Mouse (Mus musculus) hindbrain, embryonic 13.5 days (tissue): ENCODE measurements at regions not wholly inside any gene's neighbourhood (a gene's known extent, or its start where the extent isn't known, plus 50 kb on each side); places are given as distances from the start of the nearest gene placed in this dataset.

Source experiments
- ATAC-seq: fragments of 200-750 bp; cut with Nextera tagmentation; 2 replicates; pipeline ENCODE4 v1.8.0; 2017; ENCODE audit warnings: moderate TSS enrichment; ENCODE audit not compliant: low FRiP score
- H3K27ac ChIP-seq: fragments of 300-500 bp; sonication (generic); 2 replicates; pipeline ENCODE4 v1.5.1; 2015; ENCODE audit warnings: inconsistent platforms, mild to moderate bottlenecking, moderate library complexity
- H3K27me3 ChIP-seq: fragments of 300-500 bp; sonication (generic); 2 replicates; pipeline ENCODE4 v1.6.1; 2015; ENCODE audit warnings: mild to moderate bottlenecking, inconsistent platforms
- H3K36me3 ChIP-seq: fragments of 300-500 bp; sonication (generic); 2 replicates; pipeline ENCODE4 v1.6.1; 2015; ENCODE audit warnings: mild to moderate bottlenecking, inconsistent platforms
- H3K4me1 ChIP-seq: fragments of 300-500 bp; sonication (generic); replicated peaks from 2 replicates; pipeline ENCODE4 v1.6.1; 2015; ENCODE audit warnings: inconsistent platforms
- H3K4me2 ChIP-seq: fragments of 300-500 bp; sonication (generic); 2 replicates; pipeline ENCODE4 v1.6.1; 2015; ENCODE audit warnings: inconsistent platforms, mild to moderate bottlenecking, moderate library complexity
- H3K4me3 ChIP-seq: fragments of 300-500 bp; sonication (generic); 2 replicates; pipeline ENCODE4 v1.5.1; 2015; ENCODE audit warnings: mild to moderate bottlenecking, inconsistent platforms
- H3K9ac ChIP-seq: fragments of 300-500 bp; sonication (generic); 2 replicates; pipeline ENCODE4 v1.6.1; 2015; ENCODE audit warnings: mild to moderate bottlenecking, inconsistent platforms
- H3K9me3 ChIP-seq: fragments of 300-500 bp; sonication (generic); 2 replicates; pipeline ENCODE4 v1.6.1; 2016; ENCODE audit warnings: inconsistent platforms
- WGBS: fragments of 180-500 bp; shearing (Covaris S2); methylation state at CpG from one replicate; pipeline ENCODE4 v1.1.7; 2015; 5-methylcytosine and 5-hydroxymethylcytosine counted together

GRCm38 (mm10) chr2:17880800-17881717 is 115.7 kb downstream of the H2al2a start:
- Histone ChIP-seq H3K9ac (no peak overlapping the region), H3K4me3 (no peak overlapping the region), H3K4me2 (no peak overlapping the region), H3K27ac (peak overlapping the region; percentile 50), H3K4me1 (peaks cover 8% of the 10 kb centered on the region), H3K27me3 (no peaks in the 10 kb centered on the region), H3K36me3 (no peaks in the 10 kb centered on the region), H3K9me3 (no peaks in the 10 kb centered on the region; the same call in 1 of the 2 replicates)
- ATAC-seq: peak; percentile 66
- 29% methylated on average over 11 of the region's 11 CpGs for WGBS

GRCm38 (mm10) chr2:17877901-17878300 is 118.9 kb downstream of the H2al2a start:
- WGBS: 88% methylated on average over 1 of the region's 1 CpGs
- no peak overlapping the region for H3K4me2 ChIP-seq
- peaks cover 8% of the 10 kb centered on the region for H3K4me1 ChIP-seq
- no peak for ATAC-seq
- no peak overlapping the region for H3K9ac ChIP-seq
- H3K36me3 ChIP-seq: no peaks in the 10 kb centered on the region
- no peaks in the 10 kb centered on the region for H3K27me3 ChIP-seq
- no peak overlapping the region for H3K4me3 ChIP-seq
- no peak overlapping the region for H3K27ac ChIP-seq
- H3K9me3 ChIP-seq: no peaks in the 10 kb centered on the region; the same call in 1 of the 2 replicates

GRCm38 (mm10) chr2:17876942-17877341 is 119.8 kb downstream of the H2al2a start:
- Histone ChIP-seq H3K27me3 (no peaks in the 10 kb centered on the region), H3K36me3 (no peaks in the 10 kb centered on the region), H3K4me1 (peaks cover 8% of the 10 kb centered on the region), H3K9me3 (no peaks in the 10 kb centered on the region; the same call in 1 of the 2 replicates), H3K9ac (no peak overlapping the region), H3K4me3 (no peak overlapping the region), H3K4me2 (no peak overlapping the region), H3K27ac (no peak overlapping the region)
- WGBS: 95% methylated on average over 3 of the region's 3 CpGs
- no peak for ATAC-seq

GRCm38 (mm10) chr2:17876155-17876554 is 120.6 kb downstream of the H2al2a start:
- no peak for ATAC-seq
- H3K36me3 ChIP-seq: no peaks in the 10 kb centered on the region
- H3K27me3 ChIP-seq: no peaks in the 10 kb centered on the region
- H3K9me3 ChIP-seq: no peaks in the 10 kb centered on the region; the same call in 1 of the 2 replicates
- no peak overlapping the region for H3K4me2 ChIP-seq
- WGBS: 92% methylated on average over 9 of the region's 9 CpGs
- H3K4me3 ChIP-seq: no peak overlapping the region
- no peak overlapping the region for H3K27ac ChIP-seq
- peaks cover 8% of the 10 kb centered on the region for H3K4me1 ChIP-seq
- no peak overlapping the region for H3K9ac ChIP-seq

DNA sequence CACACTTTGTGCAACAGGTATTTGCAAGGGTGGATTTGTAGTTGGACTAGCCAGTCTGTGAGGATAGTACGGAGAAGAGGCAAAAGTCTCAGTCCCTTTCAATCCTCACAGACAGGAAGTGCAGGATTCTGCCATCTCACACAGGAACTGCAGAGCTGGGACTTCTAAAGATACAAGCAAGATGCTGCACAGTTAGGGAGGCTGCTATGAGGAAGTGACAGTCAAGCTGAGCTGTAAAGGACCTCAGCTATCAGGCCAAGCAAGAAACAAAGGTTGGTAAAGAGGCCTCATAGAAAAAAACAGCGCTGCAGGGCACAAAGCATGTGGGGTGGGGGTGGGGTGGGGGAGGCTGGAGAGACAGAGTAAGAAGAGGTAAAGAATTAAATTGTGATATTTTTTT is 126.2 kb downstream of the H2al2a start:
- ATAC-seq: no peak
- no peaks in the 10 kb centered on the region for H3K27me3 ChIP-seq
- H3K27ac ChIP-seq: no peak overlapping the region
- no peaks in the 10 kb centered on the region for H3K36me3 ChIP-seq
- H3K9ac ChIP-seq: no peak overlapping the region
- no peak overlapping the region for H3K4me3 ChIP-seq
- no peak overlapping the region for H3K4me2 ChIP-seq
- no peaks in the 10 kb centered on the region for H3K9me3 ChIP-seq
- WGBS: 51% methylated on average over 2 of the region's 2 CpGs
- peaks cover 5% of the 10 kb centered on the region; the same call in 1 of the 2 replicates for H3K4me1 ChIP-seq

- no peak overlapping the region for H3K27ac ChIP-seq
- WGBS: 13% methylated on average over 9 of the region's 9 CpGs
Measured at GRCm38 (mm10) chr2:17868145-17868544, 128.6 kb downstream of the H2al2a start.

GRCm38 (mm10) chr2:17867341-17867740 is 129.4 kb downstream of the H2al2a start:
- H3K4me2 ChIP-seq: no peak overlapping the region
- no peak overlapping the region for H3K27ac ChIP-seq
- no peaks in the 10 kb centered on the region for H3K9me3 ChIP-seq
- H3K9ac ChIP-seq: no peak overlapping the region
- ATAC-seq: no peak; the same call in 1 of the 2 replicates
- WGBS: 68% methylated on average over 3 of the region's 3 CpGs
- no peak overlapping the region for H3K4me3 ChIP-seq
- peaks cover 5% of the 10 kb centered on the region; the same call in 1 of the 2 replicates for H3K4me1 ChIP-seq
- H3K27me3 ChIP-seq: no peaks in the 10 kb centered on the region
- no peaks in the 10 kb centered on the region for H3K36me3 ChIP-seq

More at GRCm38 (mm10) chr2:17868145-17868544, 128.6 kb downstream of the H2al2a start:
- H3K9me3 ChIP-seq: no peaks in the 10 kb centered on the region
- H3K4me1 ChIP-seq: peaks cover 5% of the 10 kb centered on the region; the same call in 1 of the 2 replicates
- no peak overlapping the region for H3K4me2 ChIP-seq
- H3K9ac ChIP-seq: no peak overlapping the region
- no peaks in the 10 kb centered on the region for H3K27me3 ChIP-seq
- ATAC-seq: no peak
- no peak overlapping the region for H3K4me3 ChIP-seq
- no peaks in the 10 kb centered on the region for H3K36me3 ChIP-seq

GRCm38 (mm10) chr2:17861765-17862495 is 130.7 kb upstream of the Nebl start:
- no peak overlapping the region for H3K27ac ChIP-seq
- H3K27me3 ChIP-seq: no peaks in the 10 kb centered on the region
- no peaks in the 10 kb centered on the region for H3K36me3 ChIP-seq
- H3K4me3 ChIP-seq: peak overlapping the region; percentile 30
- peak; percentile 82 for ATAC-seq
- no peaks in the 10 kb centered on the region for H3K9me3 ChIP-seq
- WGBS: 16% methylated on average over 10 of the region's 10 CpGs
- H3K9ac ChIP-seq: peak overlapping the region; percentile 56; the same call in 1 of the 2 replicates
- H3K4me1 ChIP-seq: peaks cover 16% of the 10 kb centered on the region; the same call in 1 of the 2 replicates
- peak overlapping the region; percentile 48 for H3K4me2 ChIP-seq

GRCm38 (mm10) chr2:17860922-17861559 is 129.8 kb upstream of the Nebl start:
- H3K4me2 ChIP-seq: peak overlapping the region; percentile 48
- H3K36me3 ChIP-seq: no peaks in the 10 kb centered on the region
- no peaks in the 10 kb centered on the region for H3K27me3 ChIP-seq
- no peak overlapping the region for H3K4me3 ChIP-seq
- H3K27ac ChIP-seq: no peak overlapping the region
- H3K9ac ChIP-seq: no peak overlapping the region
- 57% methylated on average over 4 of the region's 4 CpGs for WGBS
- peaks cover 16% of the 10 kb centered on the region; the same call in 1 of the 2 replicates for H3K4me1 ChIP-seq
- no peak for ATAC-seq
- H3K9me3 ChIP-seq: no peaks in the 10 kb centered on the region

- Histone ChIP-seq H3K36me3 (no peaks in the 10 kb centered on the region), H3K27me3 (no peaks in the 10 kb centered on the region), H3K27ac (no peak overlapping the region), H3K4me2 (no peak overlapping the region), H3K4me1 (peaks cover 16% of the 10 kb centered on the region; the same call in 1 of the 2 replicates), H3K9ac (no peak overlapping the region), H3K4me3 (no peak overlapping the region), H3K9me3 (no peaks in the 10 kb centered on the region)
- WGBS: 88% methylated on average over 8 of the region's 8 CpGs
- ATAC-seq: no peak
Measured at GRCm38 (mm10) chr2:17859234-17859633, 128.0 kb upstream of the Nebl start.

DNA sequence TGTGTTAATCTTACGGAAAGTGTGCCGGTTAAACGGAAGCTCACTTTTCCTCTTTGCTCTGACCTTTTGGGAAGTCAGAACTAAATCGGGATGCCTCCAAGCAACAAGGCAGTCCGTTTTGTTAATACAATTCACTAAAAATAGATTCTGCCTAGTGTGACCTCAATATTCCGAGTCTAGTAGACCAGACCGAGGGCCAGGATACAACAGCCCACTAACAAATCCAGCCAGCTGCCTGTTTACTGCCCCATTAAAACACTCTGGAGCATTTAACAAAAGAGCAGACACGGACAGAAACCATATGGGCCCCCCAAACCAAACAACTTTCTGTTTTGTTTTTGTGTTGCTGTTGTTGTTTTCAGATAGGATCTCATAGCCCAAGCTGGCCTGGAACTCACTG is 127.1 kb upstream of the Nebl start:
- H3K4me2 ChIP-seq: no peak overlapping the region
- H3K9ac ChIP-seq: no peak overlapping the region
- no peak overlapping the region for H3K27ac ChIP-seq
- H3K27me3 ChIP-seq: no peaks in the 10 kb centered on the region
- H3K4me3 ChIP-seq: no peak overlapping the region
- H3K36me3 ChIP-seq: no peaks in the 10 kb centered on the region
- H3K9me3 ChIP-seq: no peaks in the 10 kb centered on the region
- peaks cover 22% of the 10 kb centered on the region for H3K4me1 ChIP-seq
- 62% methylated on average over 8 of the region's 8 CpGs for WGBS
- no peak for ATAC-seq
